Mouse (Mus musculus) hindbrain, postnatal 0 days (tissue): ENCODE measurements around the gene Palld. TPM values are rescaled to one million over a fixed set of nuclear protein-coding genes. Genes with fewer than 3 reads are reported as not detected.

Experiments used
- ATAC-seq: fragments of 200-750 bp; cut with Nextera tagmentation; 2 replicates; pipeline ENCODE4 v1.8.0; 2017; ENCODE audit warnings: mild to moderate bottlenecking, moderate TSS enrichment, moderate library complexity
- DNase-seq: peaks from one replicate; pipeline ENCODE4 v3.0.0-alpha.2; 2015; ENCODE audit warnings: low spot score
- H3K27ac ChIP-seq: fragments of 300-500 bp; sonication (generic); 2 replicates; pipeline ENCODE4 v1.5.1; 2014; ENCODE audit warnings: mild to moderate bottlenecking
- H3K27me3 ChIP-seq: fragments of 300-500 bp; sonication (generic); 2 replicates; pipeline ENCODE4 v1.6.1; 2014; ENCODE audit warnings: low read length, mixed read lengths; ENCODE audit not compliant: insufficient read depth
- H3K36me3 ChIP-seq: fragments of 300-500 bp; sonication (generic); 2 replicates; pipeline ENCODE4 v1.6.1; 2014; ENCODE audit warnings: low read length, mixed read lengths; ENCODE audit not compliant: insufficient read depth
- H3K4me1 ChIP-seq: fragments of 300-500 bp; sonication (generic); 2 replicates; pipeline ENCODE4 v1.6.1; 2014; ENCODE audit warnings: antibody characterized with exemption, low read length, mixed read lengths; ENCODE audit not compliant: insufficient read depth
- H3K4me2 ChIP-seq: fragments of 300-500 bp; sonication (generic); 2 replicates; pipeline ENCODE4 v1.6.1; 2014; ENCODE audit warnings: low read depth, mild to moderate bottlenecking, low read length, moderate library complexity, mixed read lengths
- H3K4me3 ChIP-seq: fragments of 300-500 bp; sonication (generic); 2 replicates; pipeline ENCODE4 v1.5.1; 2014; ENCODE audit warnings: low read length
- H3K9ac ChIP-seq: fragments of 300-500 bp; sonication (generic); replicated peaks from 2 replicates; pipeline ENCODE4 v1.6.1; 2014; ENCODE audit warnings: mild to moderate bottlenecking, low read length, moderate library complexity, mixed read lengths
- H3K9me3 ChIP-seq: fragments of 300-500 bp; sonication (generic); 2 replicates; pipeline ENCODE4 v1.6.1; 2016; ENCODE audit warnings: low read length, mixed read lengths
- CTCF ChIP-seq: IDR thresholded peaks from 2 replicates; pipeline ENCODE4 v1.5.1; 2016; ENCODE audit warnings: antibody characterized with exemption, control low read depth, low read depth
- WGBS: fragments of 180-500 bp; shearing (Covaris S2); extraction: QIAGEN DNeasy Blood & Tissue Kit; methylation state at CpG from one replicate; pipeline ENCODE4 v1.1.7; 2014; 5-methylcytosine and 5-hydroxymethylcytosine counted together
- polyA plus RNA-seq: library from polyadenylated mRNA; unstranded; fragments of >200 nt; fragmentation: Nextera tagmentation; extraction: Ambion mirVana; gene quantifications from 2 replicates; pipeline ENCODE4 v1.2.1, GENCODE M21; 2015
- total RNA-seq: library from RNA; depleted of rRNA; stranded (reverse); fragments of >200 nt; gene quantifications from 2 replicates; pipeline ENCODE4 v1.2.3, GENCODE M21; 2014

Gene Palld
- total and polyA plus RNA-seq, 2 experiments from 2014 or later: 3.5 to 14.0 TPM

GRCm38 (mm10) chr8:61760190-61760578, 142.3 kb downstream of the Palld start:
- ATAC-seq: peak; percentile 61

GRCm38 (mm10) chr8:61759327-61760189, 142.9 kb downstream of the Palld start:
- Histone ChIP-seq H3K27ac (peak overlapping the region; percentile 68), H3K4me2 (peak overlapping the region; percentile 95), H3K4me3 (peak overlapping the region; percentile 58), H3K4me1 (peaks cover 7% of the 10 kb centered on the region; the same call in 1 of the 2 replicates), H3K27me3 (no peaks in the 10 kb centered on the region), H3K9ac (peak overlapping the region; percentile 54), H3K36me3 (no peaks in the 10 kb centered on the region), H3K9me3 (no peaks in the 10 kb centered on the region)
- ATAC-seq: peak; percentile 88
- peak; percentile 70 for DNase-seq
- no peak; the same call in 1 of the 2 replicates for TF ChIP-seq CTCF
- 1% methylated on average over 42 of the region's 44 CpGs for WGBS

More at GRCm38 (mm10) chr8:61760190-61760578, 142.3 kb downstream of the Palld start:
- Histone ChIP-seq H3K27me3 (no peaks in the 10 kb centered on the region), H3K4me3 (peak overlapping the region; percentile 58), H3K27ac (peak overlapping the region; percentile 68; the same call in 1 of the 2 replicates), H3K4me2 (peak overlapping the region; percentile 95), H3K36me3 (no peaks in the 10 kb centered on the region), H3K4me1 (peaks cover 7% of the 10 kb centered on the region; the same call in 1 of the 2 replicates), H3K9me3 (no peaks in the 10 kb centered on the region), H3K9ac (peak overlapping the region; percentile 54; the same call in 1 of the 2 replicates)
- no peak for TF ChIP-seq CTCF
- peak; percentile 26 for DNase-seq
- WGBS: 12% methylated on average over 8 of the region's 8 CpGs

- no peak for TF ChIP-seq CTCF
- H3K9me3 ChIP-seq: no peaks in the 10 kb centered on the region
- H3K4me2 ChIP-seq: peak overlapping the region; percentile 95
- ATAC-seq: no peak
- H3K4me3 ChIP-seq: peak overlapping the region; percentile 58
- H3K27me3 ChIP-seq: no peaks in the 10 kb centered on the region
- 15% methylated on average over 8 of the region's 8 CpGs for WGBS
- no peak overlapping the region for H3K27ac ChIP-seq
- peaks cover 7% of the 10 kb centered on the region; the same call in 1 of the 2 replicates for H3K4me1 ChIP-seq
- H3K9ac ChIP-seq: no peak overlapping the region
- DNase-seq: peak; percentile 57
- H3K36me3 ChIP-seq: no peaks in the 10 kb centered on the region
Measured at GRCm38 (mm10) chr8:61758686-61759326, 143.7 kb downstream of the Palld start.

GRCm38 (mm10) chr8:61756971-61757965, 145.2 kb downstream of the Palld start:
- 33% methylated on average over 18 of the region's 18 CpGs for WGBS
- H3K4me1 ChIP-seq: peaks cover 7% of the 10 kb centered on the region; the same call in 1 of the 2 replicates
- TF ChIP-seq CTCF: peak; percentile 48
- H3K4me2 ChIP-seq: peak overlapping the region; percentile 40
- peak overlapping the region; percentile 11; the same call in 1 of the 2 replicates for H3K4me3 ChIP-seq
- DNase-seq: peak; percentile 53
- no peak overlapping the region for H3K9ac ChIP-seq
- no peaks in the 10 kb centered on the region for H3K27me3 ChIP-seq
- H3K9me3 ChIP-seq: no peaks in the 10 kb centered on the region
- H3K27ac ChIP-seq: no peak overlapping the region
- no peak for ATAC-seq
- no peaks in the 10 kb centered on the region for H3K36me3 ChIP-seq

GRCm38 (mm10) chr8:61755186-61755585, 147.3 kb downstream of the Palld start:
- WGBS: 68% methylated on average over 2 of the region's 2 CpGs
- Histone ChIP-seq H3K4me2 (no peak overlapping the region), H3K27me3 (no peaks in the 10 kb centered on the region), H3K4me3 (no peak overlapping the region), H3K9me3 (no peaks in the 10 kb centered on the region), H3K27ac (no peak overlapping the region), H3K36me3 (no peaks in the 10 kb centered on the region), H3K4me1 (peaks cover 6% of the 10 kb centered on the region; the same call in 1 of the 2 replicates), H3K9ac (no peak overlapping the region)
- no peak for TF ChIP-seq CTCF
- DNase-seq (no peak), ATAC-seq (no peak)

GRCm38 (mm10) chr8:61747070-61747469, 155.4 kb downstream of the Palld start:
- Histone ChIP-seq H3K9me3 (no peaks in the 10 kb centered on the region), H3K27me3 (no peaks in the 10 kb centered on the region), H3K9ac (no peak overlapping the region), H3K4me1 (peaks cover 7% of the 10 kb centered on the region; the same call in 1 of the 2 replicates), H3K27ac (no peak overlapping the region), H3K4me3 (no peak overlapping the region), H3K4me2 (no peak overlapping the region), H3K36me3 (no peaks in the 10 kb centered on the region)
- no peak for DNase-seq
- TF ChIP-seq CTCF: no peak
- 97% methylated on average over 5 of the region's 5 CpGs for WGBS
- no peak for ATAC-seq
